Mouse (Mus musculus) adrenal gland, adult 18-20 months (tissue): ENCODE measurements around the gene Pnmal2. TPM values are rescaled to one million over a fixed set of nuclear protein-coding genes. Genes with fewer than 3 reads are reported as not detected.

Experiments used
- DNase-seq, 2 experiments: peaks; one replicate each; pipeline ENCODE4 v3.0.0; 2021 to 2022; ENCODE audit warnings: low spot score in 2 of 2
- total RNA-seq, 2 experiments: library from RNA; stranded (reverse); gene quantifications; 1 replicate in 1 of 2; 2 replicates in 1 of 2; pipeline ENCODE4 v1.2.3; 2021

Gene Pnmal2
- total RNA-seq, 2 experiments from 2014 or later = 24.4 to 33.3 TPM

GRCm38 (mm10) chr7:16974018-16974417, 29.5 kb downstream of the Pnmal2 start:
- no peak for DNase-seq

- no peak for DNase-seq
Measured at GRCm38 (mm10) chr7:16976298-16976697, 31.8 kb downstream of the Pnmal2 start.

- DNase-seq = no peak
Measured at GRCm38 (mm10) chr7:16978173-16978572, 33.7 kb downstream of the Pnmal2 start.

GRCm38 (mm10) chr7:16978593-16978992, 34.1 kb downstream of the Pnmal2 start:
- DNase-seq = no peak

- DNase-seq = no peak
Measured at GRCm38 (mm10) chr7:16980348-16980747, 35.9 kb downstream of the Pnmal2 start.

GRCm38 (mm10) chr7:16982859-16983568, 38.5 kb downstream of the Pnmal2 start, which contains the start of gene Gm42372:
Gene Gm42372, plus strand, starts transcription at chr7:16983086.
- no peak for DNase-seq

GRCm38 (mm10) chr7:16987541-16988149, 43.2 kb downstream of the Pnmal2 start:
- no peak for DNase-seq

GRCm38 (mm10) chr7:16988405-16988804, 43.9 kb downstream of the Pnmal2 start:
- no peak for DNase-seq

GRCm38 (mm10) chr7:16990006-16990744, 45.7 kb downstream of the Pnmal2 start:
- DNase-seq = no peak

GRCm38 (mm10) chr7:16991681-16992450, 47.4 kb downstream of the Pnmal2 start:
- DNase-seq = peak in 1 of 2 experiments; percentile 31

- no peak for DNase-seq
Measured at GRCm38 (mm10) chr7:16992451-16992807, 47.9 kb downstream of the Pnmal2 start, which contains the start of gene Ccdc8. Gene Ccdc8, plus strand, starts transcription at chr7:16992708.

GRCm38 (mm10) chr7:16993651-16994399, 49.3 kb downstream of the Pnmal2 start:
- DNase-seq = peak; percentile 66 to 68

- no peak for DNase-seq
Measured at GRCm38 (mm10) chr7:16994400-16994799, 49.9 kb downstream of the Pnmal2 start.

GRCm38 (mm10) chr7:16995345-16995744, 50.9 kb downstream of the Pnmal2 start:
- no peak for DNase-seq

Other genes starting within 250 kb of the Pnmal2 start
- gene Ceacam9, start 222.8 kb upstream of the Pnmal2 start, total RNA-seq = not detected
- 100 to 1,000 TPM; 120 to 146 TPM for gene Ap2s1, start 206.3 kb upstream of the Pnmal2 start, total RNA-seq
- gene Slc1a5, start 163.3 kb upstream of the Pnmal2 start, total RNA-seq = 100 to 1,000 TPM in 1 of 2 experiments, 10 to 100 TPM in 1; 89.3 to 253 TPM
- gene Strn4, start 128.8 kb upstream of the Pnmal2 start, total RNA-seq = 10 to 100 TPM; 67.7 to 69.3 TPM
- gene Fkrp, start 128.0 kb upstream of the Pnmal2 start, total RNA-seq = 10 to 100 TPM; 23.7 to 25.2 TPM
- gene Prkd2, start 101.8 kb upstream of the Pnmal2 start, total RNA-seq = 10 to 100 TPM; 13.9 to 23.3 TPM
- 1 to 10 TPM; 3.1 to 3.8 TPM for gene Dact3, start 69.4 kb upstream of the Pnmal2 start, total RNA-seq
- under 1 TPM in 1 of 2 experiments, not detected in 1; 0.35 TPM for gene Gng8, start 52.9 kb upstream of the Pnmal2 start, total RNA-seq
- 1 to 10 TPM in 1 of 2 experiments, under 1 TPM in 1; 0.96 to 1.1 TPM for gene Ptgir, start 38.2 kb upstream of the Pnmal2 start, total RNA-seq
- 100 to 1,000 TPM; 227 to 234 TPM for gene Calm3, start 20.6 kb upstream of the Pnmal2 start, total RNA-seq
- gene Pnmal1, start 15.0 kb downstream of the Pnmal2 start, total RNA-seq = 1 to 10 TPM; 3.5 to 4.0 TPM
- gene Gm42372, start 38.4 kb downstream of the Pnmal2 start, total RNA-seq = 1 to 10 TPM; 1.6 to 2.0 TPM
- gene Ccdc8, start 48.0 kb downstream of the Pnmal2 start, total RNA-seq = 10 to 100 TPM; 18.3 TPM
- gene Ppp5c, start 83.2 kb downstream of the Pnmal2 start, total RNA-seq = 10 to 100 TPM; 88.9 to 95.2 TPM
- gene Hif3a, start 117.7 kb downstream of the Pnmal2 start, total RNA-seq = 1 to 10 TPM; 3.4 to 4.3 TPM
- gene Psg16, start 129.4 kb downstream of the Pnmal2 start, total RNA-seq = under 1 TPM; 0.32 to 0.33 TPM
- not detected for gene Ceacam3, start 205.6 kb downstream of the Pnmal2 start, total RNA-seq